Mouse (Mus musculus): ENCODE measurements around the gene Slc23a2. TPM values are rescaled to one million over a fixed set of nuclear protein-coding genes. Genes with fewer than 3 reads are reported as not detected.

Gene Slc23a2
- 43.6 and 47.6 TPM in 2 replicates for polyA plus RNA-seq (2014; fragmentation: Nextera tagmentation; extraction: Ambion mirVana)

DNA sequence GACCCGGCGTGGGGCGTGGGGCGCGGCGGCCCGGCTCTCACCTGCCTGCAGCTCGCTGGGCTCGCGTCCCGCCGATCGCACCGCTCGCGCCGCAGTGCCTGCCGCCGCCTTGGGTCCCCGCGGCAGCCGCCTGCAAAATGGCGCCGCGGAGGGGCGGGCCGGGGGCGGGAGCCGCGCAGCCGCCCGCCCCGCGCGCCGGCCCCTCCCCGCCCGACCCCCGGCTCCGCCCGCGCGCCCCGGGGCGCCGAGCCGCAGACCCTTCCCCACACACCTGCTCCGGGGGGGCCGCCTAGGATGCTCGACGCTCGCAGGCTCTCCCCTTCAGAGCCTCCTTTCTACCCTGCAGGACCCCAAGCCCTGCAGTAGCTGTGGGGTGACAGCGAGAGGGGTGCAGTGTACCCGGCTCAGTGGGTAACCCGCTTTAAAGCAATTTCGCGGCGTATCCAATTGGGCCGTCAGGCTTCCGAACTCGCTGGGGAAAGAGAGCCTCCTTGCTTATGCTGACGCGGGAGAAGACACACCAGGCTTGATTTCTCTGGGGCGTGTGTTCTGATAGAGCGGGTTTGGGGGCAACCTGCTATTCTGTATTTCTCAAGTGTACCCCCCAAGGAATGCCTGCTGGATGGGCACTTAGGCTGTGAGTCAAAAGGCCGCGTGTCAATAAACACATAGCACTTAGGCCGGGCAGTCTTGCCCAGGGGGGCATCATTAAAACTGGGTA is at the start of gene Slc23a2:
TSS of gene Slc23a2 (minus strand) at position 138 of the 721 bp plus-strand sequence.
- Histone ChIP-seq H3K27me3 (ENCODE audit: control insufficient read depth, insufficient read depth, low read length) (no peaks in the 10 kb centered on the region; the same call in 1 of the 2 replicates), H3K36me3 (ENCODE audit: control insufficient read depth, insufficient read depth, low read length) (no peaks in the 10 kb centered on the region), H3K9ac (replicated peaks; ENCODE audit: low read depth, low read length) (peak within 1 kb of the TSS; percentile 87), H3K4me2 (ENCODE audit: low read depth, low read length) (peak within 1 kb of the TSS; percentile 79), H3K9me3 (ENCODE audit: control insufficient read depth, low read length) (no peaks in the 10 kb centered on the region), H3K27ac (ENCODE audit: low read depth, low read length) (peak within 1 kb of the TSS; percentile 83), H3K4me1 (ENCODE audit: control insufficient read depth, insufficient read depth, low read length) (peaks cover 11% of the 10 kb centered on the region), H3K4me3 (ENCODE audit: low read depth, low read length) (peak within 1 kb of the TSS; percentile 97)
- WGBS = 0% methylated on average over 44 of the region's 68 CpGs
- peak; percentile 91 for ATAC-seq (ENCODE audit: low read depth)

DNA sequence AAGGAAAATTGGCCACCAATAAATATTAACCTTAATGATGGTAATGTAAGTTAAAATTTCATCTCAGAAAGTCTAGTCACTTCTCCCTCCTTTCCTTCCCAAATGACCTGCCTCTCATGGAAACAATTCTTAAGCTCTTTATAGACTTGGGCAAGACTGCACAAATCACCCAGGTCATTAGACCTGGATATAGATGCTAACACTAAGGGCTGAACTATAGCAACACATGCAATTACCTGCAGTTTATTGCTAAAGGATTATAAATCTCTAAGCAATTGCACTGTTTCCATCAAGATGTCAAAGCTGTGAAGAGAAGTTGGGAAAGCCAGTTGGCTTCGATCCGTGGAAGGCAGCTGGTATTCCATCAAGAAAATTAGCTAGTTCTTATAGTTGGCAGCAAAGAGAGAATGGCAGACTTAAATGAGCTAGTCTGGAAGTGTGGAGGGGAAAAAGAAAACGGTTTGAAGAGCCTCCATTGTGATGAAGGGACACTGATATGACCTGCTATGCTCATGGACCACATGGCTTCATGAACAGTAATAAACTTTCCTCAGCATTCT is 45.8 kb upstream of the Slc23a2 start:
- ATAC-seq (ENCODE audit: low read depth) = no peak
- no peaks in the 10 kb centered on the region for H3K27me3 ChIP-seq (ENCODE audit: control insufficient read depth, insufficient read depth, low read length)
- 75% methylated on average over 3 of the region's 3 CpGs for WGBS

DNA sequence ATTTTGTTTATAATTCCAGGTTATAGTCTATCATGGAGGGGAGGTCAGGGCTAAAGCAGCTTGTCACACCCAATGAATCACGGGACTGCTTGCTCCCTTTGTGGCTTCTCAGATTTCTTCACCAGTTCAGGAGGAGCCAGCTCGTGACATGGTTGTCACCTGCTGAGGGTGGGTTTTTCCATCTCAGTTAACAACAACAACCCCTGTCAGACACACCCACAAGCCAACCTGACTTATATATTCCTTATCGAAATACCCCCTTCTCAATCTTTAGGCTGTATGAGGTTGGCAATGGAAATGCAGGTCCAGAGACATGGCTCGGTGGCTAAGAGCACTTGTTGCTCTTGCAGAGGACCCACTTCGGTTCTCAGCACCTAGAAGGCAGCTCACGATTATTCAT is 39.0 kb upstream of the Slc23a2 start:
- Histone ChIP-seq H3K27ac (ENCODE audit: low read depth, low read length) (no peak overlapping the region), H3K4me3 (ENCODE audit: low read depth, low read length) (no peak overlapping the region), H3K4me2 (ENCODE audit: low read depth, low read length) (no peak overlapping the region), H3K36me3 (ENCODE audit: control insufficient read depth, insufficient read depth, low read length) (no peaks in the 10 kb centered on the region), H3K9ac (replicated peaks; ENCODE audit: low read depth, low read length) (no peak overlapping the region), H3K4me1 (ENCODE audit: control insufficient read depth, insufficient read depth, low read length) (no peaks in the 10 kb centered on the region), H3K9me3 (ENCODE audit: control insufficient read depth, low read length) (no peaks in the 10 kb centered on the region), H3K27me3 (ENCODE audit: control insufficient read depth, insufficient read depth, low read length) (no peaks in the 10 kb centered on the region)
- ATAC-seq (ENCODE audit: low read depth) = no peak
- WGBS = 80% methylated on average over 6 of the region's 6 CpGs

More for the DNA sequence above, 45.8 kb upstream of the Slc23a2 start:
- H3K36me3 ChIP-seq (ENCODE audit: control insufficient read depth, insufficient read depth, low read length) = no peaks in the 10 kb centered on the region
- no peak overlapping the region for H3K9ac ChIP-seq (replicated peaks; ENCODE audit: low read depth, low read length)
- H3K4me2 ChIP-seq (ENCODE audit: low read depth, low read length) = no peak overlapping the region
- no peaks in the 10 kb centered on the region for H3K4me1 ChIP-seq (ENCODE audit: control insufficient read depth, insufficient read depth, low read length)
- no peak overlapping the region for H3K4me3 ChIP-seq (ENCODE audit: low read depth, low read length)
- no peak overlapping the region for H3K27ac ChIP-seq (ENCODE audit: low read depth, low read length)
- no peaks in the 10 kb centered on the region for H3K9me3 ChIP-seq (ENCODE audit: control insufficient read depth, low read length)

DNA sequence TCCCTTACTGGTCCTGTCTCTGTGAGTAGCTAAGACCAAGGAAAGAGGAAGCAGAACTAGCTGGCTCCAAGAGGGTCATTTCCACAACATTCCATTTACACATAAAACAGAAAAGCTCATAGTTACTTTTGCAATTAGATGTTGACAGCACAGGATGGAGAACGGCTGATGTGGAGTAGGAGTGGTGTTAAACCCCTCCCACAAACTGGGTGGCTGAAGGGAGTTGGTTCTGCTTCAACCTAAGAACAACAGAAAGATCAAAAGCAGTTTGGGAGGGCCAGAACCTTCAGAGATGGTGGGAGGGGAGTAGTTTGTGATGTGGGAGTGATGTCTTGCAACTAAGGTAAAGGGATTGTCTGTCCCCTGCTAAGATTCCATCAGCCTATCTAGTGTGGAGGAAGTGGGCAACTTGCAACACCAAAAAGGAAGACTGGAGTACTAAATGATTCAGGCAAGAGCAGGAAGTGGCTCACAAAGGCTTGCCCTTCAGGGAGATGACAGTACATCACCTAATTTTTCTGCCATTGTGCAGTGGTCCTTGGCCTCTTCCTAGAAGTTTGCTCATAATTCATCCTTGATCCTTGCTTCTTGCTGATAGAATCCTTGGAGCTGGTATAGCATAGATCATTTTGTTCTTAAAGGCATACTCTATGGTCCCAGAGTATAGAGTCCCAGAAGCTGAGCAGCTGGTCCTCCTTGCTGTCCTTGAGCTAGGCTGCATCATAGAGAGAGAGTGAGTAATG is 35.7 kb upstream of the Slc23a2 start:
- no peaks in the 10 kb centered on the region for H3K36me3 ChIP-seq (ENCODE audit: control insufficient read depth, insufficient read depth, low read length)
- 41% methylated on average over 1 of the region's 1 CpGs for WGBS
- H3K4me3 ChIP-seq (ENCODE audit: low read depth, low read length) = no peak overlapping the region
- H3K4me1 ChIP-seq (ENCODE audit: control insufficient read depth, insufficient read depth, low read length) = no peaks in the 10 kb centered on the region
- H3K27me3 ChIP-seq (ENCODE audit: control insufficient read depth, insufficient read depth, low read length) = no peaks in the 10 kb centered on the region
- no peaks in the 10 kb centered on the region for H3K9me3 ChIP-seq (ENCODE audit: control insufficient read depth, low read length)
- H3K4me2 ChIP-seq (ENCODE audit: low read depth, low read length) = no peak overlapping the region
- no peak for ATAC-seq (ENCODE audit: low read depth)
- H3K9ac ChIP-seq (replicated peaks; ENCODE audit: low read depth, low read length) = no peak overlapping the region
- H3K27ac ChIP-seq (ENCODE audit: low read depth, low read length) = no peak overlapping the region

DNA sequence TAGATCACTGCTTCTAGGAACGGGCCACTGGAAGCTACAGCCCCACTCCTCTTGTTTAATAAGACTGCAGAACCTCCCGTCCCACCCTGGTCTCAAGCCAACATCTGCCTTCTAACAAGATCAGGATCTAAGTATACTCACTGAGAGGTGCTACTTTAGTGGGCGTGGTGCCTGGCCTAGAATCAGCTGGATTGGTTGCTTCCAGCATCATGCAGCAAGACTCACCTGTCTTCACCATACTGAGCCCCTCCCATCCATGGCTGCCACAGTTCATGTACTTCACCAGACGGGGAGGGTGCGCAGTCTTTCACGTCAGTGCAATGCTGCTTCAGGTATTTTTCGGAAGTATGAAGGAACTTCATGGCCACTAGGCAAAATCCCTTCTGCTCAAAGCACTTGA is 34.5 kb upstream of the Slc23a2 start:
- no peak for ATAC-seq (ENCODE audit: low read depth)
- WGBS = 96% methylated on average over 7 of the region's 7 CpGs
- Histone ChIP-seq H3K4me2 (ENCODE audit: low read depth, low read length) (no peak overlapping the region), H3K9ac (replicated peaks; ENCODE audit: low read depth, low read length) (no peak overlapping the region), H3K36me3 (ENCODE audit: control insufficient read depth, insufficient read depth, low read length) (no peaks in the 10 kb centered on the region), H3K4me1 (ENCODE audit: control insufficient read depth, insufficient read depth, low read length) (no peaks in the 10 kb centered on the region), H3K4me3 (ENCODE audit: low read depth, low read length) (no peak overlapping the region), H3K27ac (ENCODE audit: low read depth, low read length) (no peak overlapping the region), H3K9me3 (ENCODE audit: control insufficient read depth, low read length) (no peaks in the 10 kb centered on the region), H3K27me3 (ENCODE audit: control insufficient read depth, insufficient read depth, low read length) (no peaks in the 10 kb centered on the region)

DNA sequence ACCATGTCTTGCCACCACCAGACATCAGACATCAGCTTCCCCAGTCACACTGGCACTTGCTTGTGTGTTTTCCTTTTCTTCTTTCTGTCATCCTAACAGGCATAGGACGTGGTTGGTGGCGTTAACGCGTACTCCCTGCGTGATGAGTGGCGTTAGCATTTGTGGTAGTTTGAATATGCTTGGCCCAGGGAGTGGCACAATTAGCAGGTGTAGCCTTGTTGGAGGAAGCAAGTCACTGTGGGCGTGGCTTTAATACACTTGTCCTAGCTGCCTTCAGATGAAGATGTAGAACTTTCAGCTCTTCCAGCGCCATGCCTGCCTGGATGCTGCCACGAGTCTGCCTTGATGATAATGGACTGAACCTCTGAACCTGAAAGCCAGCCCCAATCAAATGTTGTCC is 32.5 kb upstream of the Slc23a2 start:
- no peaks in the 10 kb centered on the region for H3K9me3 ChIP-seq (ENCODE audit: control insufficient read depth, low read length)
- H3K9ac ChIP-seq (replicated peaks; ENCODE audit: low read depth, low read length) = no peak overlapping the region
- no peak overlapping the region for H3K27ac ChIP-seq (ENCODE audit: low read depth, low read length)
- H3K4me1 ChIP-seq (ENCODE audit: control insufficient read depth, insufficient read depth, low read length) = no peaks in the 10 kb centered on the region
- no peaks in the 10 kb centered on the region for H3K27me3 ChIP-seq (ENCODE audit: control insufficient read depth, insufficient read depth, low read length)
- no peak overlapping the region for H3K4me3 ChIP-seq (ENCODE audit: low read depth, low read length)
- WGBS = 87% methylated on average over 9 of the region's 9 CpGs
- ATAC-seq (ENCODE audit: low read depth) = no peak
- no peaks in the 10 kb centered on the region for H3K36me3 ChIP-seq (ENCODE audit: control insufficient read depth, insufficient read depth, low read length)
- no peak overlapping the region for H3K4me2 ChIP-seq (ENCODE audit: low read depth, low read length)

DNA sequence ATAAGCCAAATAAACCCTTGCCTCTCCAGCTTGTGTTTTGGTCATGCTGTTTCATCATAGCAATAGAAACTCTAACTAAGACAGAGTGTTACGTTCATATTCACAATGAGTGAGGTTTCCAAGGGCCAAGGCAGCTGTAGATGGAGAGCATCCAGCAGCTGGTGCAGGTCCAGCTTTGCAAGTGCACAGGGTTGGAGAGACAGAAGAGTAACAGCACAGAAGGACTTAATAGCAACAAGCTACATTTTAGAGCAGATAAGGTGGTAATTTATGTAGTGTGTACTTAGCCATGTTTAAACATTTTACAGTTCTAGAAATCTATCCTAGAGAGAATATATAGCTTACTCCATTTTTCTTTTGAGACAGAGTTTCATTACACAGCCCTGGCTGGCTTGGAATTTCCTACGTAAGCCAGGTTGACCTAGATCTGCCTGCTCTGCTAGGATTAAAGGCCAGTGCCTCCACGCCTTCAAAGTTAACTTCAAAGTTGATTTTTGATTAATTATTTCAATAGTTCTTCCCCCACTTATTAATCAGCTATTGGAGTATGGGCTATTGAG is 31.5 kb upstream of the Slc23a2 start:
- Histone ChIP-seq H3K36me3 (ENCODE audit: control insufficient read depth, insufficient read depth, low read length) (no peaks in the 10 kb centered on the region), H3K27ac (ENCODE audit: low read depth, low read length) (no peak overlapping the region), H3K9me3 (ENCODE audit: control insufficient read depth, low read length) (no peaks in the 10 kb centered on the region), H3K4me3 (ENCODE audit: low read depth, low read length) (no peak overlapping the region), H3K4me1 (ENCODE audit: control insufficient read depth, insufficient read depth, low read length) (no peaks in the 10 kb centered on the region), H3K9ac (replicated peaks; ENCODE audit: low read depth, low read length) (no peak overlapping the region), H3K4me2 (ENCODE audit: low read depth, low read length) (no peak overlapping the region), H3K27me3 (ENCODE audit: control insufficient read depth, insufficient read depth, low read length) (no peaks in the 10 kb centered on the region)
- ATAC-seq (ENCODE audit: low read depth) = no peak
- 84% methylated on average over 3 of the region's 3 CpGs for WGBS

DNA sequence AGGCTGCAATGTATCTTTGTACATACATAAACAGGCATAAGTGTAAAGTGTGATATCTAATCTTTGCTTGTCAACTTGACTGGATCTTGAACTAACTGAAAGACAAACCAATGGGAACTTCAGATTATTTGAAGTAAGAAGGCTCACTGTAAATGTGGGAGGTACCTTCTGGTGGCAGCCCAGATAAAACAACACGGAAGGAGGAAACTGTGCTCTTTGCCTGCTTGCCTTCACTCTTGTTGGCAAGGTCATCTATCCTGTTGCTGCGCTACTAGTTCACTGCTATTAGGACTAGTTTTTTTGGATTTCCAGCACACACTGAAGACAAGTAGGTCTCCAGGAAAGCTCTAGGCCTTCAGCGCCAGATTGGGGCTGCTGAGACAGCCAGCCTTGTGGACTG is 29.1 kb upstream of the Slc23a2 start:
- Histone ChIP-seq H3K27me3 (ENCODE audit: control insufficient read depth, insufficient read depth, low read length) (no peaks in the 10 kb centered on the region), H3K4me2 (ENCODE audit: low read depth, low read length) (no peak overlapping the region), H3K36me3 (ENCODE audit: control insufficient read depth, insufficient read depth, low read length) (no peaks in the 10 kb centered on the region), H3K9ac (replicated peaks; ENCODE audit: low read depth, low read length) (no peak overlapping the region), H3K4me1 (ENCODE audit: control insufficient read depth, insufficient read depth, low read length) (no peaks in the 10 kb centered on the region), H3K27ac (ENCODE audit: low read depth, low read length) (no peak overlapping the region), H3K4me3 (ENCODE audit: low read depth, low read length) (no peak overlapping the region), H3K9me3 (ENCODE audit: control insufficient read depth, low read length) (no peaks in the 10 kb centered on the region)
- ATAC-seq (ENCODE audit: low read depth) = no peak
- WGBS = 90% methylated on average over 3 of the region's 3 CpGs

DNA sequence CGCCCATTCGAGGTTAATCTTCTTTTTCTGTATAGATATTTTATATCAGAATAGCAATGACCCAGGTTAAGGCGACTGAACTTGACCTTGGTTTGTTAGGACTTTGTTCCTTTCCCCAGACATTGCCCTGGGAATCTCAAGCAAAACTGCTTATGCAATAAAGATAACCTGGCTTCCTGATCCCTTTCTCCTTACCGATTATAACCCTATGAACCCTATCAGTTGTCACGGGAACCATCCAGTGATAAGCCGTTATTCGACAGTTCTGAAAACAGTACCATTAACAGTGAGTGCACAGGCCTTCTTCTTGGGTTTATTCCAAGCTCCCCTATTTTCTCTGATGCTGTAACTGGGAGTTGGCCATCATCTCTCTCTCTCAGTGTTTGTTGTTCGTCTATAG is 27.0 kb upstream of the Slc23a2 start:
- no peaks in the 10 kb centered on the region for H3K27me3 ChIP-seq (ENCODE audit: control insufficient read depth, insufficient read depth, low read length)
- H3K4me1 ChIP-seq (ENCODE audit: control insufficient read depth, insufficient read depth, low read length) = no peaks in the 10 kb centered on the region
- no peak overlapping the region for H3K4me2 ChIP-seq (ENCODE audit: low read depth, low read length)
- WGBS = 86% methylated on average over 8 of the region's 8 CpGs
- no peak for ATAC-seq (ENCODE audit: low read depth)
- no peaks in the 10 kb centered on the region for H3K9me3 ChIP-seq (ENCODE audit: control insufficient read depth, low read length)
- no peak overlapping the region for H3K9ac ChIP-seq (replicated peaks; ENCODE audit: low read depth, low read length)
- no peak overlapping the region for H3K27ac ChIP-seq (ENCODE audit: low read depth, low read length)
- no peaks in the 10 kb centered on the region for H3K36me3 ChIP-seq (ENCODE audit: control insufficient read depth, insufficient read depth, low read length)
- H3K4me3 ChIP-seq (ENCODE audit: low read depth, low read length) = no peak overlapping the region
